Mouse (Mus musculus): ENCODE results near the gene Bsg. TPM values are rescaled to one million over a fixed set of nuclear protein-coding genes. Genes with fewer than 3 reads are reported as not detected.

The Bsg gene
- total RNA-seq (2023): 93.0 to 101 TPM (median 96.4 TPM) in 4 replicates

GRCm38 (mm10) chr10:79704065-79704969, at the start of gene Bsg:
Bsg (plus strand) TSS chr10:79704491.

DNA sequence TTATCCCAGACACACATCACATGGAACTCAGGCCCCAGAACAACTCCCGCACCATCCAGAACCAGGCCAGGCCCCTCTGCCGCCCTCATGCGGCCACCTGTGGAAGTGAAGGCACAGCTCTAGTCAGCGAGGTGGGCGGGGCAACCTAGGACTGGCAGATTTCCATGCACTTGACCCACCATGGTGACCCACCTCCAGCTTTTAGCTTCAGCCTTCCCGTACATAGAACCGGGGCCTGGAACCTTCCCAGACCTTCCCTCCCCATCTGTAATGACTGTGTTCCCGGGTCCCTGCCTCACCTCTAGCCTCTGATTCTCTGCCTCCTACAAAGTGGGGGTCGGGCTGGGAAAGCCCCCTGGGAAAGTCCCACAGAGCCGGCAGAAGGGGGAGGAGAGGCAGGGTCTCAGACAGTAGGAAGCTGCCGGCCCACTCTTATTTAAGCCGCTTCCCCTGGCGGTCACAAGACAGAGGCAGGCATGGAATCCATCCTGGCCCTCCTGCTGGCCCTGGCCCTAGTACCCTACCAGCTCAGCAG, 40.1 kb upstream of the Bsg start, which contains the start of gene Madcam1:
TSS of gene Madcam1 (plus strand) at position 429 of the 535 bp plus-strand sequence.

DNA sequence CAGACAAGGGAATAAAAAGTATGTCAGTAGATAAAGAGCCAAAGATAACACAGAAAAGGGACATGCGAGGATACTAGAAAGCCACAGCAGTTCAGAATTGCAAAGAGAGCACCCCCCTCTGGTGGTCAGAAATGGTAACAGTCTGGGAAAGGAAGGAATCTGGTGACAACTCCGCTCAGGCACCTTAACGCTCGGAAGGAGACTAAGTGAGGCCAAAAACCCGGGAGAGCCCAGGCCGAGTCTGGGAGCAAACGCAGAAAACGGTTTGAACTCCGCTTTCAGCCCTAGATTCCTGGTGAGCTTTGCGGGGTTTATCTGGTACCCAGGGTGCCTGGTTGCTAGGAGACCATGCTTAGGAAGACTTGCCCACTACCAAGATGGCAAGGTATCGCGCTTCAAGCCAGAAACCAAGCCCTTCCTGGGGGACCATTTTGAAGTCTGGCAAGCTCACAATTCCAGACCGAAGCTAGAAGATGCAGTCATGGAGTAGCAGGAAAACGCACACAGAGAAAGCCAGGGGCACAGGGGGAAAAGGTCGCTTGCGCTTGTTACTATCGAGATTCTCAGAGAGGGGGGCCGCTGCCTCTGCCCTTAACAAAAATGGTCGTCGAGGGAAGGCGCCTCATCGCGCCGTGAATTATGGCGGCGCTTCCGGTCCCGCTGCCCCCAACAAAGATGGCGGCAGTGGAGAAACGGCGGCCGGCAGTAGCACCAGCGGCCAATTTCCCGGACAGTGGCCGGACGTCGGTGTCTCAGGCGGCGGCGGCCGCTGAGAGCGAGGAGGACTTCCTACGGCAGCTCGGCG, 35.3 kb upstream of the Bsg start, which contains the start of gene Tpgs1:
TSS of gene Tpgs1 (plus strand) at position 599 of the 805 bp plus-strand sequence.

GRCm38 (mm10) chr10:79681591-79682245, 22.6 kb upstream of the Bsg start, which contains the start of gene Cdc34:
Cdc34 (plus strand) TSS chr10:79682195.

GRCm38 (mm10) chr10:79688720-79689119, 15.6 kb upstream of the Bsg start, which contains the start of gene Gzmm:
Gzmm (plus strand) TSS chr10:79689020.

DNA sequence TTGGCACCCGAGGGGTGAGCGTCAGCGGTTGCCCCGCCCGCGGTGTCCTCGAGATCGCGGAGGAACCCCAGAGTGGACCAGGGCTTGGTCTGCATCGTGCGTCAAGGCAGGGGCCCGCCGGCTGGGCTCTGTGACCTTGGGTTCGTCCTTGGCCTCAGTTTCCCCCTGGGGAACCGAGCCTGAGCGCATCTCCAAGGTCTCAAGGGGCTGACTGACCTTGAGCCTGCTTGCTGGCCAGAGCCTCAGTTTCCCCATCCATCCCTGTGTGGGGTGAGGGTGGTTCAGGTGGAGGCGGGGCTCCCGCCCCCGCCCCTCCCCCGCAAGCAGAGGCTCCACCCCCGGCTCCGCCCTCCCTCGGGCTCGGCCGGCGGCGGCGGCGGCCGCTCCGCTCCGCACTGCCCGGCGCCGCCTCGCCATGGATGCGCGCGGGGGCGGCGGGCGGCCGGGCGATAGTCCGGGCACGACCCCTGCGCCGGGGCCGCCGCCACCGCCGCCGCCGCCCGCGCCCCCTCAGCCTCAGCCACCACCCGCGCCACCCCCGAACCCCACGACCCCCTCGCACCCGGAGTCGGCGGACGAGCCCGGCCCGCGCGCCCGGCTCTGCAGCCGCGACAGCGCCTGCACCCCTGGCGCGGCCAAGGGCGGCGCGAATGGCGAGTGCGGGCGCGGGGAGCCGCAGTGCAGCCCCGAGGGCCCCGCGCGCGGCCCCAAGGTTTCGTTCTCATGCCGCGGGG, 12.1 kb downstream of the Bsg start, which contains the start of gene Hcn2:
TSS of gene Hcn2 (plus strand) at position 381 of the 734 bp plus-strand sequence.

GRCm38 (mm10) chr10:79745898-79746773, 41.8 kb downstream of the Bsg start, which contains the start of gene Polrmt:
Polrmt (minus strand) TSS chr10:79746581.

GRCm38 (mm10) chr10:79754856-79755516, 50.7 kb downstream of the Bsg start, which contains the start of gene Fgf22:
Fgf22 (plus strand) TSS chr10:79755076.

Other genes starting within 250 kb of the Bsg start
- not detected in 4 replicates for gene Vmn2r83, start 235.8 kb upstream of the Bsg start, total RNA-seq (2023)
- gene Plpp2, start 170.7 kb upstream of the Bsg start, total RNA-seq (2023): 2.9 to 3.5 TPM (median 3.1 TPM) in 4 replicates
- gene Mier2, start 149.3 kb upstream of the Bsg start, total RNA-seq (2023): 42.9 to 51.2 TPM (median 44.5 TPM) in 4 replicates
- 3.5 TPM in 1 of 4 replicates, not detected in the others for gene Theg, start 117.2 kb upstream of the Bsg start, total RNA-seq (2023)
- gene C2cd4c, start 90.5 kb upstream of the Bsg start, total RNA-seq (2023): not detected in 4 replicates
- not detected in 4 replicates for gene Shc2, start 66.6 kb upstream of the Bsg start, total RNA-seq (2023)
- not detected in 4 replicates for gene Odf3l2, start 58.8 kb upstream of the Bsg start, total RNA-seq (2023)
- not detected in 4 replicates for gene Madcam1, start 39.9 kb upstream of the Bsg start, total RNA-seq (2023)
- 16.5 to 17.6 TPM (median 17.2 TPM) in 4 replicates for gene Tpgs1, start 35.1 kb upstream of the Bsg start, total RNA-seq (2023)
- 64.3 to 70.9 TPM (median 67.1 TPM) in 4 replicates for gene Cdc34, start 22.3 kb upstream of the Bsg start, total RNA-seq (2023)
- gene Gzmm, start 15.5 kb upstream of the Bsg start, total RNA-seq (2023): 2.2 to 3.3 TPM (median 2.8 TPM) in 4 replicates
- gene Hcn2, start 12.1 kb downstream of the Bsg start, total RNA-seq (2023): not detected in 4 replicates
- gene Polrmt, start 42.1 kb downstream of the Bsg start, total RNA-seq (2023): 61.1 to 82.7 TPM (median 70.9 TPM) in 4 replicates
- not detected in 4 replicates for gene Fgf22, start 50.6 kb downstream of the Bsg start, total RNA-seq (2023)
- gene Rnf126, start 62.5 kb downstream of the Bsg start, total RNA-seq (2023): 47.4 to 62.4 TPM (median 56.4 TPM) in 4 replicates
- gene Fstl3, start 72.8 kb downstream of the Bsg start, total RNA-seq (2023): 1.5 to 3.1 TPM (median 1.8 TPM) in 4 replicates
- not detected in 4 replicates for gene Prss57, start 86.5 kb downstream of the Bsg start, total RNA-seq (2023)
- 6.0 to 6.7 TPM (median 6.3 TPM) in 4 replicates for gene Palm, start 89.1 kb downstream of the Bsg start, total RNA-seq (2023)
- not detected in 4 replicates for gene Misp, start 116.5 kb downstream of the Bsg start, total RNA-seq (2023)
- gene Ptbp1, start 149.9 kb downstream of the Bsg start, total RNA-seq (2023): 435 to 450 TPM (median 444 TPM) in 4 replicates
- gene Prtn3, start 170.0 kb downstream of the Bsg start, total RNA-seq (2023): 0.75 TPM in 1 of 4 replicates, not detected in the others
- gene Plppr3, start 170.1 kb downstream of the Bsg start, total RNA-seq (2023): 0.56 to 1.1 TPM (median 1.1 TPM) in 4 replicates
- not detected in 4 replicates for gene Elane, start 181.8 kb downstream of the Bsg start, total RNA-seq (2023)
- not detected in 4 replicates for gene Cfd, start 186.4 kb downstream of the Bsg start, total RNA-seq (2023)
- 78.8 to 89.5 TPM (median 83.7 TPM) in 4 replicates for gene Med16, start 204.4 kb downstream of the Bsg start, total RNA-seq (2023)
- gene Gm26602, start 206.4 kb downstream of the Bsg start, total RNA-seq (2023): not detected in 4 replicates
- gene Kiss1r, start 212.5 kb downstream of the Bsg start, total RNA-seq (2023): 0.39 to 0.63 TPM (median 0.47 TPM) in 4 replicates
- gene R3hdm4, start 216.7 kb downstream of the Bsg start, total RNA-seq (2023): 94.1 to 105 TPM (median 98.7 TPM) in 4 replicates
- 32.5 to 39.9 TPM (median 35.7 TPM) in 4 replicates for gene Arid3a, start 222.6 kb downstream of the Bsg start, total RNA-seq (2023)